Mouse (Mus musculus): ENCODE results near the gene Fastk. TPM values are rescaled to one million over a fixed set of nuclear protein-coding genes. Genes with fewer than 3 reads are reported as not detected.
A peak's percentile ranks its signal among the peaks of the same experiment; 100 is the strongest.

Gene Fastk
- polyA plus RNA-seq, 1 experiment from 2014 or later, result 93.4 TPM

DNA sequence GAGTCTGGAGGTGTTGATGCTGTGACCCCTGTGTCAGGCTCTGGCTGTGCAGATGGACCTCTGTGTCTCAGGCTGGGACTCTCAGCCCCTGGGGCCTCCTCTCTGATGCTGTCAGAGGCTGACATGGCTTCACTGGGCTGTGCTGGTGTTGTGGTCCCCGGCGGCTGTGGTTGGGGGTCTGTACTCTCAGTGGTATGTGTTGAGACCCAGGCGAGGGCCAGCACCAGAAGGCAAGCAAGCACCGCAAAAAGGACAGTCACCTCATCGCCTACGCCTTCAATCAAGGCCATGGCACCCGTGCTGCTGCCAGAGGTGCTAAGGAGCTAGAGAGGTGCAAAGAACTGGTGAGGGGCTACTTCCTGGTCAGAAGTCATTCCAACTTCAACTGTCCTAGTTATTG is 1.5 kb upstream of the Fastk start:
- H3K4me2 ChIP-seq (ENCODE audit: low read depth, low read length), result peak overlapping the region; percentile 84; the same call in 1 of the 2 replicates
- 89% methylated on average over 7 of the region's 7 CpGs for WGBS

DNA sequence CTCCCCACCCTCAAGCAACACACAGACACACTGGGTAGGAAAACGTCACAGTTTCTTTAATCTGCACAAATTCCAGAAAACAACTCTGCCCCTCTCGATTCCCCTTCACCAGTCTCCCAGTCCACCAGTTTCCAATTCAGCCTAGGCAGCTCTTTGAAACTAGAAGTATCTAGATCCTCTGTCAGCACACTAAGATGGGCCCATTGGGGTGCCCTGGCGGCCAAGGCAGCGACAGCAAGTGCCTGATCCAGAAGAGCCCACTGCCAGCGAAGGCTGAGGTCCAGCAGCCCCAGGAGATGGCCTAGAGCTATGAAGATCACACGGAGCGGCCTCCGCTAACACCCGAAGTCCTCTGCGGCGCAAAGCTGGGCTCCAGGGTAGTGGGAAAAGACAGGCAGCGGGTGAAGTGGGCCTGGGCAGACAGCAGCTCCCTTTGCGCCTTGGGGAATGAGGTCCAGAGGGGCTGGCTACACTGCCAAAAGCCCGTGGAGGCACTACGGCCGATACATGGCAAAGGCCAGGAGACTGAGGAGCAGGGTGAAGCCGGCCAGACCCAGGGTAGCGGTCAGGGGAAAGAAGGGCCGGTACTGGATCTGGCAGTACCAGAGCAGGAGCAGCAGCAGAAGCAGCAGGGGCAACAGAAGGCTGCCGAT is 467 bp upstream of the Fastk start:
- H3K27ac ChIP-seq (ENCODE audit: low read length), result peak overlapping the region; percentile 90
- peaks cover 12% of the 10 kb centered on the region; the same call in 1 of the 2 replicates for H3K36me3 ChIP-seq (ENCODE audit: control insufficient read depth, insufficient read depth, low read length)
- peaks cover 22% of the 10 kb centered on the region for H3K4me1 ChIP-seq (ENCODE audit: control insufficient read depth, insufficient read depth, low read length)
- 59% methylated on average over 20 of the region's 20 CpGs for WGBS
- ATAC-seq (ENCODE audit: insufficient read depth, low FRiP score), result no peak
- no peaks in the 10 kb centered on the region for H3K27me3 ChIP-seq (ENCODE audit: control insufficient read depth, insufficient read depth, low read length)
- peak overlapping the region; percentile 94 for H3K4me3 ChIP-seq (replicated peaks; ENCODE audit: low read length)
- H3K4me2 ChIP-seq (ENCODE audit: low read depth, low read length), result peak overlapping the region; percentile 60
- no peaks in the 10 kb centered on the region for H3K9me3 ChIP-seq (replicated peaks; ENCODE audit: control insufficient read depth, low read length)
- H3K9ac ChIP-seq (ENCODE audit: low read length), result peak overlapping the region; percentile 70

More for the DNA sequence above, 1.5 kb upstream of the Fastk start:
- H3K36me3 ChIP-seq (ENCODE audit: control insufficient read depth, insufficient read depth, low read length), result peaks cover 4% of the 10 kb centered on the region; the same call in 1 of the 2 replicates
- peaks cover 28% of the 10 kb centered on the region for H3K4me1 ChIP-seq (ENCODE audit: control insufficient read depth, insufficient read depth, low read length)
- H3K9ac ChIP-seq (ENCODE audit: low read length), result no peak overlapping the region
- H3K27ac ChIP-seq (ENCODE audit: low read length), result no peak overlapping the region
- no peak overlapping the region for H3K4me3 ChIP-seq (replicated peaks; ENCODE audit: low read length)
- ATAC-seq (ENCODE audit: insufficient read depth, low FRiP score), result no peak
- no peaks in the 10 kb centered on the region for H3K27me3 ChIP-seq (ENCODE audit: control insufficient read depth, insufficient read depth, low read length)
- H3K9me3 ChIP-seq (replicated peaks; ENCODE audit: control insufficient read depth, low read length), result no peaks in the 10 kb centered on the region

- peak overlapping the region; percentile 94 for H3K9ac ChIP-seq (ENCODE audit: low read length)
- peak overlapping the region; percentile 94 for H3K4me3 ChIP-seq (replicated peaks; ENCODE audit: low read length)
- H3K4me2 ChIP-seq (ENCODE audit: low read depth, low read length), result peak overlapping the region; percentile 72
- H3K9me3 ChIP-seq (replicated peaks; ENCODE audit: control insufficient read depth, low read length), result no peaks in the 10 kb centered on the region
- peaks cover 22% of the 10 kb centered on the region for H3K4me1 ChIP-seq (ENCODE audit: control insufficient read depth, insufficient read depth, low read length)
- peaks cover 25% of the 10 kb centered on the region; the same call in 1 of the 2 replicates for H3K36me3 ChIP-seq (ENCODE audit: control insufficient read depth, insufficient read depth, low read length)
- H3K27ac ChIP-seq (ENCODE audit: low read length), result no peak overlapping the region
- WGBS, result 82% methylated on average over 12 of the region's 12 CpGs
- no peak for ATAC-seq (ENCODE audit: insufficient read depth, low FRiP score)
- no peaks in the 10 kb centered on the region for H3K27me3 ChIP-seq (ENCODE audit: control insufficient read depth, insufficient read depth, low read length)
Measured at GRCm38 (mm10) chr5:24443927-24444326, 1.2 kb downstream of the Fastk start.

- ATAC-seq (ENCODE audit: insufficient read depth, low FRiP score), result no peak
- peaks cover 22% of the 10 kb centered on the region for H3K4me1 ChIP-seq (ENCODE audit: control insufficient read depth, insufficient read depth, low read length)
- H3K4me2 ChIP-seq (ENCODE audit: low read depth, low read length), result no peak overlapping the region
- no peak overlapping the region for H3K4me3 ChIP-seq (replicated peaks; ENCODE audit: low read length)
- H3K27me3 ChIP-seq (ENCODE audit: control insufficient read depth, insufficient read depth, low read length), result no peaks in the 10 kb centered on the region
- WGBS, result 88% methylated on average over 7 of the region's 7 CpGs
- H3K27ac ChIP-seq (ENCODE audit: low read length), result no peak overlapping the region
- H3K9ac ChIP-seq (ENCODE audit: low read length), result no peak overlapping the region
- H3K9me3 ChIP-seq (replicated peaks; ENCODE audit: control insufficient read depth, low read length), result no peaks in the 10 kb centered on the region
- peaks cover 30% of the 10 kb centered on the region; the same call in 1 of the 2 replicates for H3K36me3 ChIP-seq (ENCODE audit: control insufficient read depth, insufficient read depth, low read length)
Measured at GRCm38 (mm10) chr5:24443204-24443603, 1.9 kb downstream of the Fastk start.

DNA sequence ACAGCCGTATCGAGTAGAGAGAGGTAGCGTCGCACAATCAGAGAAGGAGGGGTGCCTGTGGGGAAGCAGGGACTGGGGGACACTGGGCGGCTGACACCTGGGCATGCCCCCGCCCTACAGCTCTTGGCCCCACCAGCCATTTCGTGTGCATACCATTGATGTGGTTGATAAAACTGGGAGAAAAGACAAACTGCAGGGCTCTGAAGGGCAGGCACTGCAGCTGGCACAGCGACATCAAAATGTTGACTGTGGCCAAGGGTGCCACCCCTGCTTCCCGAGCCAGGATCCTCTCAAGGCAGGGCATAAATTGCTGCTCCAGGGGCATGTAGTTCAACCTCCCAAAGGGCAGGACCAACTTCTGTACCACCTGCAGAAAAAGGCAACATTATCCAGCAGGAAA is 3.1 kb downstream of the Fastk start:
- no peaks in the 10 kb centered on the region for H3K9me3 ChIP-seq (replicated peaks; ENCODE audit: control insufficient read depth, low read length)
- no peak overlapping the region for H3K4me3 ChIP-seq (replicated peaks; ENCODE audit: low read length)
- H3K27ac ChIP-seq (ENCODE audit: low read length), result no peak overlapping the region
- peaks cover 13% of the 10 kb centered on the region for H3K4me1 ChIP-seq (ENCODE audit: control insufficient read depth, insufficient read depth, low read length)
- WGBS, result 80% methylated on average over 9 of the region's 9 CpGs
- no peak overlapping the region for H3K4me2 ChIP-seq (ENCODE audit: low read depth, low read length)
- H3K36me3 ChIP-seq (ENCODE audit: control insufficient read depth, insufficient read depth, low read length), result peaks cover 30% of the 10 kb centered on the region; the same call in 1 of the 2 replicates
- no peak for ATAC-seq (ENCODE audit: insufficient read depth, low FRiP score)
- H3K27me3 ChIP-seq (ENCODE audit: control insufficient read depth, insufficient read depth, low read length), result no peaks in the 10 kb centered on the region
- H3K9ac ChIP-seq (ENCODE audit: low read length), result no peak overlapping the region

- H3K4me3 ChIP-seq (replicated peaks; ENCODE audit: low read length), result no peak overlapping the region
- peaks cover 13% of the 10 kb centered on the region for H3K4me1 ChIP-seq (ENCODE audit: control insufficient read depth, insufficient read depth, low read length)
- H3K9ac ChIP-seq (ENCODE audit: low read length), result no peak overlapping the region
- no peak for ATAC-seq (ENCODE audit: insufficient read depth, low FRiP score)
- H3K27me3 ChIP-seq (ENCODE audit: control insufficient read depth, insufficient read depth, low read length), result no peaks in the 10 kb centered on the region
- H3K4me2 ChIP-seq (ENCODE audit: low read depth, low read length), result no peak overlapping the region
- peaks cover 30% of the 10 kb centered on the region; the same call in 1 of the 2 replicates for H3K36me3 ChIP-seq (ENCODE audit: control insufficient read depth, insufficient read depth, low read length)
- H3K27ac ChIP-seq (ENCODE audit: low read length), result no peak overlapping the region
- H3K9me3 ChIP-seq (replicated peaks; ENCODE audit: control insufficient read depth, low read length), result no peaks in the 10 kb centered on the region
- WGBS, result 92% methylated on average over 8 of the region's 8 CpGs
Measured at GRCm38 (mm10) chr5:24441187-24441586, 3.9 kb downstream of the Fastk start.

DNA sequence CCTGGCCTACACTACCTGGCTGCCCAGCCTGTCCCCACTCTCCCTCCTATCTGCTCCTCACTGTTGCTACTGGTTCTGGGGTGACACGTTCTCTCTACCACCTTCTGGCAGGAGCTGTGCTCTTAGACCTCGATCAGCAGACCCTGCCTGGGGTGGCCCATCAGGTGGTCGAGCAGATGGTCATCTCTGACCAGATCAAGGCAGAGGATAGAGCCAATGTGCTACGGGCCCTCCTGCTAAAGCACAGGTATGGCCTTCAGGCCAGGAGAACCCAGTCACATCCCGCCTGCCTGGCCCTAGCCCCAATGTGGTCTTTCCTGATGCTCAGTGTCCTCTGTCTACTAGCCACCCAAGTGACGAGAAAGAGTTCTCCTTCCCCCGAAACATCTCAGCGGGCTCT is 11.1 kb downstream of the Fastk start:
- no peak overlapping the region for H3K9ac ChIP-seq (ENCODE audit: low read length)
- WGBS, result 87% methylated on average over 8 of the region's 8 CpGs

DNA sequence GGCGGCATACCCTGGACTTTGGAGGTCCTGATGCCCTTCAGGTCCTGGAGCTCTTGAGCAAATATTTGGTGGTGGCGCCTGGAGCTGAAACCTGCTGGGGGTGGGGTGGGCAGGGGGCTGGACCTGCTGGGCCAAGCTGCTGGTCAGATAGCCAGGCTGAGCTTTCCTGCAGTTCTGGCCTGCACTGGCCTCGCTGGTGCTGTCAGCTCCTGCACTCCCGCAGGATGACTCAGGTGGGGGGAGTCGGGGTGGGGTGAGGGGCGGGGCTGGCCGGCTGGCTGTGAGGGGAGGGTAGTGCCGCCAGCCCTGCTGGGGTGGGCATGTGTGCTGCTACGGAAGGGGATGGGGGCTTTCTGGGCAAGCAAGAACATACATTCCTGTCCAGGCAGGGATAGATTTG is 16.5 kb downstream of the Fastk start:
- Histone ChIP-seq H3K9me3 (replicated peaks; ENCODE audit: control insufficient read depth, low read length) (no peaks in the 10 kb centered on the region), H3K27me3 (ENCODE audit: control insufficient read depth, insufficient read depth, low read length) (no peaks in the 10 kb centered on the region), H3K36me3 (ENCODE audit: control insufficient read depth, insufficient read depth, low read length) (peaks cover 26% of the 10 kb centered on the region), H3K9ac (ENCODE audit: low read length) (peak overlapping the region; percentile 63), H3K27ac (ENCODE audit: low read length) (peak overlapping the region; percentile 70), H3K4me1 (ENCODE audit: control insufficient read depth, insufficient read depth, low read length) (peaks cover 34% of the 10 kb centered on the region), H3K4me3 (replicated peaks; ENCODE audit: low read length) (peak overlapping the region; percentile 39), H3K4me2 (ENCODE audit: low read depth, low read length) (peak overlapping the region; percentile 96)
- no peak for ATAC-seq (ENCODE audit: insufficient read depth, low FRiP score)
- 29% methylated on average over 8 of the region's 9 CpGs for WGBS

More for the DNA sequence above, 11.1 kb downstream of the Fastk start:
- no peak overlapping the region for H3K4me2 ChIP-seq (ENCODE audit: low read depth, low read length)
- H3K4me1 ChIP-seq (ENCODE audit: control insufficient read depth, insufficient read depth, low read length), result no peaks in the 10 kb centered on the region
- no peak overlapping the region for H3K4me3 ChIP-seq (replicated peaks; ENCODE audit: low read length)
- no peaks in the 10 kb centered on the region for H3K27me3 ChIP-seq (ENCODE audit: control insufficient read depth, insufficient read depth, low read length)
- peaks cover 47% of the 10 kb centered on the region for H3K36me3 ChIP-seq (ENCODE audit: control insufficient read depth, insufficient read depth, low read length)
- no peak for ATAC-seq (ENCODE audit: insufficient read depth, low FRiP score)
- H3K9me3 ChIP-seq (replicated peaks; ENCODE audit: control insufficient read depth, low read length), result no peaks in the 10 kb centered on the region
- H3K27ac ChIP-seq (ENCODE audit: low read length), result no peak overlapping the region

DNA sequence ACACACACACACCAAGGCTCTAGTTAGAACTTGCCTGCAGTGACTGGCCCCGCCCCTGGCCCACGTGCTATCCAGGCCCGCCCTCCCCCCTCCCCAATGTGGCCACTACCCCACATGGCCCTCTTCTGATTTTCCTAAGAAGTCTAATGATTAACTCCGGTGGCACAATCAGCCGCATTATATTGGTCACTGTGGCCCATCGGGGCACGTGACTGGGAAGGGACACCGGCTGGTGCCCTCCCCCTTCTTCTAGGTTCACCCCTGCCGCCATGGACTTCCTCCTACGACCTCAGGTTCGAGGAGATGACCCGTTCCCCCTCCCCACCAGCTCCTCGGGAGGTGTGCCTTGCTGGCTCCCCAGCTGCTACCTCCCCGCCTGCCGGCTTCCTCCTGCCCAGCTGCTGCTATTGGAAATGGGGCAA is 17.1 kb downstream of the Fastk start:
- H3K9me3 ChIP-seq (replicated peaks; ENCODE audit: control insufficient read depth, low read length), result no peaks in the 10 kb centered on the region
- peaks cover 25% of the 10 kb centered on the region for H3K36me3 ChIP-seq (ENCODE audit: control insufficient read depth, insufficient read depth, low read length)
- H3K4me3 ChIP-seq (replicated peaks; ENCODE audit: low read length), result peak overlapping the region; percentile 87
- peak overlapping the region; percentile 96 for H3K4me2 ChIP-seq (ENCODE audit: low read depth, low read length)
- WGBS, result 12% methylated on average over 15 of the region's 15 CpGs
- peak overlapping the region; percentile 99 for H3K27ac ChIP-seq (ENCODE audit: low read length)
- H3K4me1 ChIP-seq (ENCODE audit: control insufficient read depth, insufficient read depth, low read length), result peaks cover 34% of the 10 kb centered on the region
- ATAC-seq (ENCODE audit: insufficient read depth, low FRiP score), result peak; percentile 22
- H3K27me3 ChIP-seq (ENCODE audit: control insufficient read depth, insufficient read depth, low read length), result no peaks in the 10 kb centered on the region
- H3K9ac ChIP-seq (ENCODE audit: low read length), result peak overlapping the region; percentile 63
